Mouse (Mus musculus) layer of hippocampus, adult 9-11 months (tissue): ENCODE results near the gene Slc48a1.

Source experiments
- DNase-seq: peaks from one replicate; pipeline ENCODE4 v3.0.0; 2022

Slc48a1 gene

GRCm38 (mm10) chr15:97829432-97829831 is 51.1 kb downstream of the Slc48a1 start:
- no peak for DNase-seq

DNA sequence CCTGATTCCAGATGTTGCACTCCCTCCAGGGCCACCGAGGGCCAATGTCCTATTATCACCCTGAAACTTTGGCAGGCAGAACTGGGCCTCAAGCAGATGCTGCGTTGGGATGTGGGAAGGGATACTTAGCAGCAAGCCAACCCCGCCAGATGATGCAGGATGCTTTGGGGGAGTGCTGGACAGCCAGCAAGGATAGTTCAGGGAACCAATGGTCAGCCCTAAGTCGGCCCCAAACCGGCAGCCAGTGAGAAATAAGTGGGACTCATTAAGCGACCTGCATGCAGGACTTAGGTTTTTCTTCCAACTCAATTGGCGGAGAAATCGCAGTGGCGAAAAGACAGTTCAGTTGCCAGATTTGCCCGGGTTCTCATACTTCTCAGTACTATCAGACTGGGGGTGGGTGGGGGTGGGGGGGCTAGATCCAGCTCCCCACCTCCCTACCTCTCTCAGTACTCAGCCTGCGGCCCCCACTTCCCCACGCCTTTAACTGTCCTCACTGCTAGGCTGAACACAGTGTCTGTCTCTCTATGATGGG is 52.0 kb downstream of the Slc48a1 start:
- no peak for DNase-seq

DNA sequence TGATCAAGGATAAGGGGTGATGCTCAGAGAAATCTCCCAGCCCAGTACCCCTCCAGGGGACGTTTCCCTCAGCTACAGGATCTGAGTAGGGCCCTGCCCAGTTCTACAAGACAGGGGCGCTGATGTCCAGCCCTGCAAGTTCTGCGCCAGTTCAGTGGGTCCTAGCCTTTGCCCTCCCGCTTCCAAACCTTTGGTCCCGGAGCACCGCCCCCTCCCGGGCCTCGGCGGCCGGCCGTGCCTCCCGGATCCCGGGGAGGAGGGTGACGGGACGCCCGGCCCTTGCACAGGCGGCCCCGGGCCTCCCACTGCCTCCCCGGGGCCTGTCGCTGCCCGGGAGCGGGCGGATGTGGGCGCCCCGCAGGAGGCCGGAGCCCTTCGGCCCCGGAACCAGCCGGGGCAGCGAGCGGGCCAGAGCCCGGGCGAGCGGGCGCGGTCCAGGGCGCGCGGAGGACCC is 52.5 kb downstream of the Slc48a1 start:
- DNase-seq: no peak

DNA sequence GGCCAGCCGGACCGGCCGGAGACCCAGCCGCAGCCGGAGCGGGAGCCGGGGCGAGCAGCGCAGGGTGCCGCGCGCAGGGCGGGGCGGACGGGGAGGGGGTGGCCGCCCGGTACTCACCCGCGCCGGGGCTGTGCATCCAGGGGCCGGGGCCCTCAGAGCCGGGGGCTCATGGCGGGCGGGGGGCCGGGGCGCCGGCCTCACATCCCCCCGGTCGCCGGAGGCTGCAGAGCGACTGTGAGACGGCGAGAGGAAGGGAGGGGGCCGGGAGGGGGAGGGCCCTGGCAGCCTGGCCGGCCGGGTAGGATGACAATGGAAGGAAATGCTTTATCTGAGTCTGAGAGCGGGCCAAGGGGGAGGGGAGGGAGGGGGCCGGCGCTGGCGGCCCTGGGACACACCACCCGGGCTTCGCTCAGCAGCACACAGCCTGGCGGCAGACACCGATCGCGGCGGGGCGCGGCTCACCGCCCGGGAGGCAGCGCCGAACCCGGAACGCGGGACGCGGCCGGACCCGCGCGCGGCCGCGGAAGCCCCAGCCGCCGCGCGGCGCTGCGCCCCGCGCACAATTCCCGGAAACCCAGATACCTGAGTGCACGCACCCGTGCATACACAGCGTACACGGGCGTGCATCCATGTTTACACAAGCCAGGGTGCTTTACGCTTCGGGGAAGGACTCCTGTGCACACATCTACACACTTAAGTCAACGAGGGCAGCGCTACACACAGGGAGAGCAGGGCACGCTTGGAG is 53.1 kb downstream of the Slc48a1 start:
- no peak for DNase-seq

DNA sequence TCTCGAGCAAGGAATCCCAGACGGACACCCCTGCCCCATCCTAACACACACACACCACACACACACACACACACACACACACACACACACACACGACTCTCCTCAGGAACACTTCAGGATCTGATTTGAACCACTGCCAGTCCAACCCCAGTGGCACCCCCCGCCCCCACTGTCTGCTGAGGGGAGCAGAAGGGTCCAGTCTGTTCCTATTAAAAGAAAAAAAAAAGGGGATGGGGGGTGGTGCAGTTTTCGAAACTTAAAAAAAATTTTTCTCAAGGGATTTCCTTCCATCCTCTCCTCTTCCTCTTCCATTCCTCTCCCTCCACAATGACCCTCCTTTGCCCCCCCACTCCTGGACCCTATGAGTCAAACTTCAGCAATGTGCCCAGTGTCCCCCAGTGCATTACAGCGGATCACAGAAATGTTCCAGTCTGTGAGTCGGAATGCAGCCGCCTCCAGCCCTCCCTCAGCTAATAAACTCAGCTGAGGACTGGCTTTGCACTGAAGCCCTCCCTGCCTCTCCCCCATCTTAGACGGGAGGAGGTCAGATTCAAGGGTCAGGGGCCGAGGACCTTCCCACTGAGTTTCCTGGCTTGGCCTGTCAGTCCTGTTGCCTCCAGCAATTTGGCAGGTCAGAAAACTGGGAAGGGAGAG is 53.8 kb downstream of the Slc48a1 start:
- DNase-seq: no peak

- no peak for DNase-seq
These were observed 54.6 kb downstream of the Slc48a1 start for GRCm38 (mm10) chr15:97832764-97833479.

DNA sequence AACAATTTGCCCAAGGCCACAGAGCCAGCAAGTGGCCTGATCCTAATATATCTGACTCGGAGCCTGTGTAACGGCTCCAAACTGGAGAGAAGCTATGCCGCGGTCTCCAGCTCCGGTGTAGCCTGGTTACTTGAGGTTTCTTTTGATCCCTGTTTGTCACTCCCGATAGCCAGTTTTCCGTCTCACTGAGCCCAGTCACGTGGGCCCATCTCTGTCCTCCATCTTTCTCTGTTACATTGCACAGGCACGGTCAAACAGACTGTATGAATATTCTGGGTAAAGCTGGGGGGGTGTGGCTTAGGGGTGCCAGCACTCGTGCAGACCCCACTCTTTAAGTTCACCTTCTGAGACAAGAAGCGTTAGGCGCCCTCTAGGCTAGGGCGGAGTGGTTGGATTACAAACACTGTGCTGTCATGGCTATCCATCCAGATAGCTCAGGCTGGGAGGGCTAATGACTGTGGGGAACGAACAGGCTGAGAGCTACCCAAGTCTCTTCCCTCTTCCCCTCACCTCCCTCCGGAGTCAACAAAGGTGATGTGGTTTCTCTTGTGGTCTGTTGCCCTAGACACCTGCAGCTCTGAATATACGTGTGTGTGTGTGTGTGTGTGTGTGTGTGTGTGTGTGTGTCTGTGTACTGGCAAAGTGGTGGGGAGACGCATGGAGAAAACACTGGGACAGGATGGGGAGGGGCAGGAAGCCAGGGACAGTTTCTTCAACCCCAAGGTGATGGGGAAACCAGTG is 58.0 kb downstream of the Slc48a1 start:
- no peak for DNase-seq

DNA sequence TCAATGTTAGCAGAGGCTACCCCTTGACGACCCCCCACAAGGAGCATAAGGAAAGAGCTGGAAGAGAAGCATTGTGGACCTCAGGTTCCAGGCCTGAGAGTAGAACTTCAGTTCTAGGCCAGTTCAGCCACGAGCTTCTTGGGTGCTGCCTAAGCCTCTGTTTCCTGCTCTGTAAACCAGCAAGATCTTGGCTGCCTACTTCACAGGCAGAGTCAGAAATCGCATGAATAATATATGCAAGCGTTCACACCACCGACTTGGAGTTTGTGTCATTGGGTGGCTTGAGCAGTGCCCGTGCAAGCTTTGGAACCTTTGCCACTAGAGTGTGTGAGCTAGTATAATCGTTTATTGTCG is 58.6 kb downstream of the Slc48a1 start:
- DNase-seq: no peak

DNA sequence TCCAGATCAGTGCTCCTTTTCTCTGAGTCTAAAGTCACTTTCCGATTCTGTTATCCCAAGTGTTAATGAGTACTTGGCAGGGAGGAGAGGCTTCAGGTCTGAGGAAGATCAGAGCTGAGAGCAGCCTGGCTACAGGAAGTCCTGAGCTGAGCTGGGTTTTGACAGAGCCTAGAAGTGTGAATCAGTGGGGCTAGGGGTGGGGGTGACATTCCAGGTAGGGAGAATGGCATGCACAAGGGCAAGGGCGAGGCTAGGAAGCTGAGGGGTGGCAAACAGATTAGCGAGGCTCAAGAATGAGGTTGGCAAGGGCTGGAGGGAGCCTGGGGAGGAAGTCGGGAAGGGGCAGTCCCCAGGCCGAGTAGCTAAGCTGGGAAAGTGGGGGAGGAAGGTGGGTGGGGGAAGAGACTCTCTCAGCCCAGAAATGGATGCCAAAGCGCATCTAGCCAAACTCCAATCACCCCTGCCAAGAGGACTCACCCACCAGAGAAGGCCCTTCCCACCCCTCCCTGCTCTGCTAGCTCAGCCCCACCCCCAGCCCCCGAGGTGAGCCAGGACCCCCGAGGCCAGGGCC is 59.3 kb downstream of the Slc48a1 start:
- DNase-seq: no peak

DNA sequence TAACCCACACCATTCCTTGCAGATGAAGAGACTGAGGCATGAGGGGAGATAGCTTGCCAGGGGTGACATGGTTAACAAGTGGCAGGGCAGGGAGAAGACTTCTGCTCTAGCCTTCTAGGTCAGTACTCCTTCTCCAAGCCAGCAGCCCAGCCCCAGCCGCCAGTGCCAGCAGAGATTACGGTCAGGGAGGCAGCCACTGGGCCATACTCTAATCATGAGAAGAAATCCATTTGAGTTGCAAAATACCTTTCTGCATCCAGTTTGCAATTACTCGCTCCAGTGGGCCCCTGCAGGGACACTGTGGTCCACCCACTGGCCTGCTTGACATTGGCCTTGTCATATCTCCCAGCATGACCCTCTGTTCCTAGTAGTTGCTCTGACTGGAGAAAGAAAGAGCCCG is 60.1 kb downstream of the Slc48a1 start:
- no peak for DNase-seq

- no peak for DNase-seq
These were observed 60.7 kb downstream of the Slc48a1 start for GRCm38 (mm10) chr15:97839012-97839411.

- no peak for DNase-seq
These were observed 61.2 kb downstream of the Slc48a1 start for GRCm38 (mm10) chr15:97839473-97839872.

DNA sequence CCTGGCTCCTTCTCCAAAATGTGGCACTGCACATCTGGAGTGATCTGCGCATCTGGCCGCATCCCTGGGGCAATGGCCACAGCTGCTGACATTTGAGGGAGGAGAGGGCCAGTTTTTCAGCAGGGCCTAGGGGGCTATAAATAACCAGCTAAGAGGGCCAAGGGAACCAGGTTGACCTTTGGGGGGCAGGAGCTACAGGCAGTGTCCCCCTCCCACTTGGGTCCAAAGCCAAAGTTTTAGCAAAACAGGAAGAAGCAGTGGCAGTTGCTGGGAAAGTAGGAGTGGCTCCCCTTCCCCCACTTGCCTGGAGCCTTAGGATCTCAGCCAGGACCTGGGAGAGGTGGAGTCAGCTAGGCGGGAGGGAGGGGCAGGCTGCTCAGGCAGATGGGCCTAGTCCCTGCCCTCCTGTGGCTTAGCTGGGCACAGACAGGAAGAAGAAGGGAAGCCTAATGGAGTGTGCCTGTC is 61.7 kb downstream of the Slc48a1 start:
- no peak for DNase-seq

DNA sequence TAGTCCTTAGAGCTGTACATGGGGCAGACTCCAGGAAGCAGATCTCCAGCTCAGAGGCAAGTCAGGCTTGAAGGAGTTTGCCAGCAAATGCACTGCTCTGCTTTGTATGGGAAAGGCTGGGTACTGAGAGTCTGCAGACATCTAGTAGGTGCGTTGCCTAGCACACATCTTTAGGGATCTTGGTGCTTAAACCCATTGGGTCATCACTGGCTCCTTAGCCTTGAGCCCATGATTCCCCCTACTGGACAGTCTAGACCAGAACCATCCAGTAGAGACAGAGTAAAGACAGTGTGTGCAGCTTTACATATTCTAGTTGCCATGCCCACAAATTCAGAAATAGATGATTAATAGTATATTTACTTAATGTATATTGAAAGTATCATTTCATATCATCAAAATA is 62.5 kb downstream of the Slc48a1 start:
- no peak for DNase-seq

- no peak for DNase-seq
These were observed 63.1 kb downstream of the Slc48a1 start for GRCm38 (mm10) chr15:97841383-97841782.

DNA sequence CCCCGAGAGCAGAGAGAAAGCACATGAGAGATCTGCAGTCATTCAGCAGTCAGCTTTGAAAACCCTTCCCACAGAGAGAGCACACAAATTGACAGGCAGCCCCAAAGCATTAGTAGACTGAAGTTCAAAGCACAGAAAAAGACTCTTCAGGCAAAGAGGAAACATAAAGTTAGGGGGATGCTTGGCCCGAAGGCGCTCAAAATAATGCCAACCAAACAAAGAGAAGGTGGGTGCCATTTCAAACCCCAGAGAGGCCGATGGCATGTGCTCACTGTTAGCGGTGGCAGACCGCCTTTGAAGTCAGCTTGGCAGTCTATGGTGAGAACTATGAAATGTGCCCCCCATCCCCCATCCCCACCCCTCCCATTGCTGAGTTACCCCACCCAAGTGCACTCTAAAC is 63.7 kb downstream of the Slc48a1 start:
- DNase-seq: no peak
